Mouse (Mus musculus) liver, embryonic 13.5 days (tissue): ENCODE data around the gene Tpm1. TPM values are rescaled to one million over a fixed set of nuclear protein-coding genes. Genes with fewer than 3 reads are reported as not detected.

Experiments
- ATAC-seq: fragments of 200-750 bp; cut with Nextera tagmentation; 2 replicates; pipeline ENCODE4 v1.8.0; 2017; ENCODE audit warnings: low read depth, mild to moderate bottlenecking, moderate number of reproducible peaks, moderate library complexity
- DNase-seq: peaks from one replicate; pipeline ENCODE4 v3.0.0; 2022
- H3K27ac ChIP-seq: fragments of 300-500 bp; sonication (generic); 2 replicates; pipeline ENCODE4 v1.5.1; 2015; ENCODE audit warnings: moderate library complexity, mild to moderate bottlenecking, inconsistent platforms
- H3K27me3 ChIP-seq: fragments of 300-500 bp; sonication (generic); 2 replicates; pipeline ENCODE4 v1.6.1; 2015; ENCODE audit warnings: mild to moderate bottlenecking, inconsistent platforms
- H3K36me3 ChIP-seq: fragments of 300-500 bp; sonication (generic); 2 replicates; pipeline ENCODE4 v1.6.1; 2015; ENCODE audit warnings: mild to moderate bottlenecking, inconsistent platforms
- H3K4me1 ChIP-seq: fragments of 300-500 bp; sonication (generic); replicated peaks from 2 replicates; pipeline ENCODE4 v1.6.1; 2015; ENCODE audit warnings: inconsistent platforms
- H3K4me2 ChIP-seq: fragments of 300-500 bp; sonication (generic); 2 replicates; pipeline ENCODE4 v1.6.1; 2015; ENCODE audit warnings: inconsistent platforms, mild to moderate bottlenecking, moderate library complexity
- H3K4me3 ChIP-seq: fragments of 300-500 bp; sonication (generic); replicated peaks from 2 replicates; pipeline ENCODE4 v1.5.1; 2015; ENCODE audit warnings: mild to moderate bottlenecking, inconsistent platforms
- H3K9ac ChIP-seq: fragments of 300-500 bp; sonication (generic); 2 replicates; pipeline ENCODE4 v1.6.1; 2015; ENCODE audit warnings: mild to moderate bottlenecking, inconsistent platforms
- H3K9me3 ChIP-seq: fragments of 300-500 bp; sonication (generic); replicated peaks from 2 replicates; pipeline ENCODE4 v1.6.1; 2016; ENCODE audit warnings: inconsistent platforms
- WGBS: fragments of 180-500 bp; shearing (Covaris S2); methylation state at CpG from one replicate; pipeline ENCODE4 v1.1.7; 2015; ENCODE audit not compliant: insufficient replicate concordance; 5-methylcytosine and 5-hydroxymethylcytosine counted together
- polyA plus RNA-seq: library from polyadenylated mRNA; unstranded; fragments of >200 nt; fragmentation: Nextera tagmentation; extraction: Ambion mirVana; gene quantifications from 2 replicates; pipeline ENCODE4 v1.2.1, GENCODE M21; 2015

The Tpm1 gene
- polyA plus RNA-seq, 1 experiment from 2014 or later = 168 TPM

DNA sequence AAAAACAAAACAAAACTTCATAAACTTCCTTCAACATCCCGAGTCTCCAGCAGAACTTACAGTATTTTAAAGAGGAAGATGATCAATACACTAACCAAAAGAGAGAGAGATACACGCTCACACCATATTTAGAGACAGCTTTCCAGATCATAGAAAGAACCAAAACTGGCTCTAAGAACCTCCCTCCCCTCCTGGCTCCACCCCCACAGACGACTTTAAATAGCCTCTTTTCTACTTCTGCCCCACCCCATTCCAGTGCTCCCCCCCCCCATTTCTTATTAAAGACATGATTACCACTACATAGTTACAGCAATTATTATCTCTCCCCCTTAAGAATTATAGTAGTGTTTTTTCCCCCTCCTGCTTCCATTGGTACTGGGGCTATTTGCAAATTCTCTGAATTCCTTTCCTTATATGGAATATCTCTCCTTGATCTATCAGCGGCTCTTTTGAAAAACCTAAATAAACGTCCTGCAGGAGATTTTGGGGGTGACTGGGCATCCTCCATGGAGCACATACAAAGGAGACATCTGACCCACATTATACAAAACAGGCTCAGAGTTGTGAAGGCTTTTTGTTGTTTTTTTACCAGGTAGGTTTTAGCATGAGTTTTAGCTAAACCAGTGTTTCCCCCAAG is 3.1 kb downstream of the Tpm1 start:
- Histone ChIP-seq H3K4me3 (no peak overlapping the region), H3K9ac (no peak overlapping the region), H3K4me1 (peaks cover 63% of the 10 kb centered on the region), H3K9me3 (no peaks in the 10 kb centered on the region), H3K27me3 (peaks cover 65% of the 10 kb centered on the region), H3K36me3 (no peaks in the 10 kb centered on the region), H3K27ac (no peak overlapping the region), H3K4me2 (no peak overlapping the region)
- WGBS = 12% methylated on average over 5 of the region's 5 CpGs
- ATAC-seq = no peak
- no peak for DNase-seq

DNA sequence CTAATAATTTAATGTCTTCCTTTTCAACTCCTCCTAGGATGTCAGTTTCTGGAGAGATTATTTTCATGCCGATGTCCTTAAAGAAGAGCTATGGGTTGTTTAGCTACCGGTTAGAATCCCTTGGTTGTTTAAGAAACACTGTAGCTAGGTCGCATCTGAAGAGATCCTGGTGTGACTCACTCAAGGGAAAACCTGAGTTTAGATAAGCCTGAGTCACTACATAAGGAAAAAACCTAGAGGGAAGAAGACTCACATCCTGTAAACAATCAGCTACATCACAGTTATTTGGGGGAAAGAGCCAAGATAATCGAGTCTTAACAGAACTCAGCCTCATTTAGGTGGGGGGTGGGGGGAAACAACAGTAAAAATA is 3.9 kb downstream of the Tpm1 start:
- Histone ChIP-seq H3K27me3 (peaks cover 58% of the 10 kb centered on the region), H3K9ac (no peak overlapping the region), H3K4me3 (no peak overlapping the region), H3K4me1 (peaks cover 71% of the 10 kb centered on the region), H3K36me3 (no peaks in the 10 kb centered on the region), H3K9me3 (no peaks in the 10 kb centered on the region), H3K27ac (no peak overlapping the region), H3K4me2 (no peak overlapping the region)
- ATAC-seq (no peak), DNase-seq (no peak)
- WGBS = 19% methylated on average over 4 of the region's 4 CpGs

GRCm38 (mm10) chr9:67044551-67045305 is 4.5 kb downstream of the Tpm1 start:
- WGBS = 15% methylated on average over 9 of the region's 9 CpGs
- peak overlapping the region; percentile 78; the same call in 1 of the 2 replicates for H3K4me2 ChIP-seq
- 0 out of 2 replicates have a peak overlapping the region, but pooled peaks have one; percentile 96 for H3K9ac ChIP-seq
- peaks cover 53% of the 10 kb centered on the region for H3K27me3 ChIP-seq
- peak overlapping the region; percentile 95; the same call in 1 of the 2 replicates for H3K4me3 ChIP-seq
- H3K9me3 ChIP-seq = no peaks in the 10 kb centered on the region
- peak; percentile 35 for DNase-seq
- no peak for ATAC-seq
- H3K27ac ChIP-seq = no peak overlapping the region
- H3K36me3 ChIP-seq = no peaks in the 10 kb centered on the region
- peaks cover 76% of the 10 kb centered on the region for H3K4me1 ChIP-seq

- Histone ChIP-seq H3K36me3 (peaks cover 8% of the 10 kb centered on the region; the same call in 1 of the 2 replicates), H3K27ac (peak overlapping the region; percentile 99), H3K27me3 (peaks cover 41% of the 10 kb centered on the region), H3K9me3 (no peaks in the 10 kb centered on the region), H3K4me2 (peak overlapping the region; percentile 78), H3K4me1 (peaks cover 78% of the 10 kb centered on the region), H3K9ac (peak overlapping the region; percentile 96), H3K4me3 (peak overlapping the region; percentile 95)
- ATAC-seq (peak; percentile 94), DNase-seq (peak; percentile 100)
- under 1% methylated on average over 73 of the region's 73 CpGs for WGBS
Observed at GRCm38 (mm10) chr9:67043231-67044199, 5.7 kb downstream of the Tpm1 start.

GRCm38 (mm10) chr9:67042813-67043207 is 6.4 kb downstream of the Tpm1 start:
- ATAC-seq = no peak
- peaks cover 8% of the 10 kb centered on the region; the same call in 1 of the 2 replicates for H3K36me3 ChIP-seq
- H3K27ac ChIP-seq = peak overlapping the region; percentile 99
- peak overlapping the region; percentile 95 for H3K4me3 ChIP-seq
- H3K27me3 ChIP-seq = peaks cover 34% of the 10 kb centered on the region
- DNase-seq = no peak
- 12% methylated on average over 6 of the region's 6 CpGs for WGBS
- no peaks in the 10 kb centered on the region for H3K9me3 ChIP-seq
- peaks cover 80% of the 10 kb centered on the region for H3K4me1 ChIP-seq
- peak overlapping the region; percentile 96 for H3K9ac ChIP-seq
- peak overlapping the region; percentile 78 for H3K4me2 ChIP-seq

DNA sequence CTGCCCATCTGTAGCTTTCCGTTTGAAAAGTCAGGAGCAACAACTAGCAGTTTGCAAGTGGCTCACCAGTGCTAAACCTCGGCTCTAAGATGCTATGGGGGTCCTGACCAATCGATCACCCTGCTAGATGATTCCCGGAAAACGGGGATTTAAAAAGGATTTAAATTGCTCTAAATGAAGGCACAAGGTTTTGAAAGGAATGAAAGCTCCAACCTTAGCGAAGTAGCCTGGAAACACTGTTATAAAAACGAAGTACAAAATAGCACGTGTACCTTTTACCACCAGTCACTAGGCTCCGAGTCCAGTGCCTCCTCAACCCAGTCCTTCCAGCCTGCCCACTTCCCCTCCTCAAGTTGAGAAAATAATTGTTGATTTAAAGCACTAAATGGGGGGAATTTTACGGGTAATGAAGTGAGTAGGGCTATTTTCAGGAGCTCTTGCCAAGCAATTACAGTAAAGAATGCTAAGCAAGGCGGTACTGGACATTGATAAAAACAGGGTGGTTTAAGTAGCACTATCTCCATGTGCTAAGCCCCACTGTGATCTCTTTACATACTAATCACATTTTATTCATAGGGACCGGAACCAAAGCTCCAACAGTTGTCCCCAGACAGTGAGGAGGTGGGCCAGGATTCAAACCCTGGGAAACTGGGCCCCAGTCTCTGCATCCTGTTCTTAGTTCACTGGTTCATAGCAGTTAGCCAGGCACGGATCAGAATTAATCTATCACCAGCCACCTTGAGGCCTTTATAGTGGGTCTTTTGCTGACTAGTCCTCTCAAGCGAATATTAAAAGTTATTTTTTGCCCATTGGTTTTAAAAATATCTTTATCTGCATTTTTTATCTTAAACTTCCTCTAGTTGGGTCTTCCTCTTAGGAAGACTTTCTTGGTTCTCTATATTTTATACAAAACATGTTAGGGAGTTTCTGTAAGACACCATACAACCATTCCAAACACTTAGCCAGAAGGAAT is 7.1 kb downstream of the Tpm1 start:
- peaks cover 80% of the 10 kb centered on the region for H3K4me1 ChIP-seq
- H3K4me3 ChIP-seq = peak overlapping the region; percentile 95
- H3K27me3 ChIP-seq = peaks cover 27% of the 10 kb centered on the region
- peaks cover 11% of the 10 kb centered on the region for H3K36me3 ChIP-seq
- WGBS = 21% methylated on average over 14 of the region's 14 CpGs
- H3K9me3 ChIP-seq = no peaks in the 10 kb centered on the region
- peak overlapping the region; percentile 78 for H3K4me2 ChIP-seq
- peak overlapping the region; percentile 99 for H3K27ac ChIP-seq
- DNase-seq = peak; percentile 34
- H3K9ac ChIP-seq = peak overlapping the region; percentile 96
- no peak for ATAC-seq

GRCm38 (mm10) chr9:67040963-67041839 is 8.0 kb downstream of the Tpm1 start:
- peak; percentile 22 for ATAC-seq
- DNase-seq = peak; percentile 57
- peak overlapping the region; percentile 99 for H3K27ac ChIP-seq
- peaks cover 18% of the 10 kb centered on the region for H3K36me3 ChIP-seq
- peak overlapping the region; percentile 78 for H3K4me2 ChIP-seq
- H3K9ac ChIP-seq = peak overlapping the region; percentile 96
- H3K27me3 ChIP-seq = peaks cover 18% of the 10 kb centered on the region
- H3K9me3 ChIP-seq = no peaks in the 10 kb centered on the region
- peaks cover 82% of the 10 kb centered on the region for H3K4me1 ChIP-seq
- peak overlapping the region; percentile 95 for H3K4me3 ChIP-seq
- WGBS = 28% methylated on average over 4 of the region's 4 CpGs

GRCm38 (mm10) chr9:67039867-67040266 is 9.3 kb downstream of the Tpm1 start:
- Histone ChIP-seq H3K4me1 (peaks cover 73% of the 10 kb centered on the region), H3K4me3 (peak overlapping the region; percentile 95), H3K27me3 (peaks cover 4% of the 10 kb centered on the region; the same call in 1 of the 2 replicates), H3K9ac (peak overlapping the region; percentile 96), H3K4me2 (peak overlapping the region; percentile 78), H3K36me3 (peaks cover 31% of the 10 kb centered on the region), H3K9me3 (peaks cover 8% of the 10 kb centered on the region), H3K27ac (peak overlapping the region; percentile 99)
- no peak for DNase-seq
- 41% methylated on average over 10 of the region's 10 CpGs for WGBS
- ATAC-seq = no peak

DNA sequence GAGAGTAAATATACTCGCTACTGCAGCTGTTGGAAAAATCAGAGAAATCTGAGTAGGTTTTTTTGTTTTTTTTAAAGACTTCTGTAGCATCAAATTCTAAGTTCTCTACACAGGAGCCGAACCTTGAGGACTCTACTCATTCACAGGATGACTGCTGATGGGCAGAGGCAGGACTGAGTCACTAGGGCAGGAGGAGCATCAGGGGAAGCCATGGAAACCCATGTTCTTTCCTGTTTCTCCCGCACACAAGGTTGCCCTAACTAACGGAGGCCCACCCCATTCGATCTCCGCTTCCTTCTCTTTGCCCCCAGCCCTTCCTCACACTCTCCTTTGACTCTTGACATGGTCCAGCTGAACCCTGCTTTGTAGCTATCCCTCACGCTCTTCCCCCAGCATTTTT is 10.5 kb downstream of the Tpm1 start:
- Histone ChIP-seq H3K27me3 (no peaks in the 10 kb centered on the region), H3K4me1 (peaks cover 64% of the 10 kb centered on the region), H3K4me2 (peak overlapping the region; percentile 78), H3K9ac (peak overlapping the region; percentile 96; the same call in 1 of the 2 replicates), H3K36me3 (peaks cover 43% of the 10 kb centered on the region), H3K27ac (peak overlapping the region; percentile 99), H3K9me3 (peaks cover 11% of the 10 kb centered on the region), H3K4me3 (no peak overlapping the region)
- ATAC-seq (no peak), DNase-seq (no peak)
- 63% methylated on average over 7 of the region's 7 CpGs for WGBS
